Mouse (Mus musculus) mouse trophoblast stem cell (cell line): ENCODE data around the gene Zc3h7b.

Source experiments
- in situ Hi-C, 2 experiments: fragments of 300-500 bp; cut with MseI, MboI; formaldehyde crosslinking; loops; 2 replicates in 1 of 2; 3 replicates in 1 of 2; pipeline ENCODE4 v1.15.1; 2025

Gene Zc3h7b

DNA sequence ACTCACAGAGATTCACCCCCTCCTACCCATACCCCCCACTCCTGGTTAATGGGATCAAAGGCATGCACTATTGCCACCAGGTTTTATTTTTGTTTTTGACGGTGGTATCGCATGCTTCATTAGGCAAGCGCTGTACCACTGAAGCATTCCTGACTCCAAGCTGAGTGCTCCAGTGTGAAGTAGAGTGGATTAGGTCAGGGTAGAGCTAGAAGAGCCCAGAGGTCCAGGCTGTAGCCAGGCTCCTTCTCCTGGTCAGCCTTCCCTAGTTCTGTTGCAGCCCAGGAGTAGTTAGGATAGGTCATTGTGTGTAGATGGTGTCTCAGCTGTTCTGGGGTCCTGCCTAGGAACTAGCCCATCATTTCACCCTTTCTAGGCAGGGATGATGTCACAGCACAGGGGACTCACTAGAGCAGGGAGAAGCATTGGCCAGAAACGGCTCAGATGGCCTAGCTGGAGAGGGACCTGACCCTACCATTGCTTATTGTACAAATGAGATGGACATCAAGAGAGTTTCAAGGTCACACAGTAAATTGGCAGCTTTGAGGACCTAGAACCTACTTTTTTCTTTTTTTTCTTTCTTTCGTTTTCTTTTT lies 100.3 kb downstream of the Zc3h7b start:
- in situ Hi-C loops, result no loop called here

DNA sequence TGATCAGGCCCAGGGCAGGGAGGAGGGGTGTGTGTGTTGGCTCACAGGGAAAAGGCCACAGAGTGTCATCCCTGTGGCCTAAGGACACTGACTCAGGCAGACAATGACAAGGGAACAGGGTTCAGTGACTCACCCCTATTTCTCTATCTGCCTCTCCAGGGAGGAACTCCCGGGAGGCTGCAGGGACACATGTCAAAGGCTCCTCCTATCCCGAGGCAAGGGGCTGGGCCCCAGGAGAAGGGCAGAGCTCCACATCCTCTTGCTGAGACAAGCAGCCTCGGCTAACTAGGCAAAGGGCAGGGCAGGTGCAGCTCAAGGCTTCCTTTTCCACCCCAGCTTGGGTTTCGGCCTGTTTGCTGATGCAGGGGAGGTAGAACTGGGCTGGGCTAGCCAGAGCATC lies 100.9 kb downstream of the Zc3h7b start:
- in situ Hi-C loops, result no loop called here
